Mouse (Mus musculus) Muller cell, postnatal 12 days (primary cell): Measurements from ENCODE around the gene Fchsd2.

ENCODE experiments used
- DNase-seq: peaks from one replicate; pipeline ENCODE4 v3.0.0-alpha.2; 2015; ENCODE audit errors: inconsistent ontology term

The Fchsd2 gene

DNA sequence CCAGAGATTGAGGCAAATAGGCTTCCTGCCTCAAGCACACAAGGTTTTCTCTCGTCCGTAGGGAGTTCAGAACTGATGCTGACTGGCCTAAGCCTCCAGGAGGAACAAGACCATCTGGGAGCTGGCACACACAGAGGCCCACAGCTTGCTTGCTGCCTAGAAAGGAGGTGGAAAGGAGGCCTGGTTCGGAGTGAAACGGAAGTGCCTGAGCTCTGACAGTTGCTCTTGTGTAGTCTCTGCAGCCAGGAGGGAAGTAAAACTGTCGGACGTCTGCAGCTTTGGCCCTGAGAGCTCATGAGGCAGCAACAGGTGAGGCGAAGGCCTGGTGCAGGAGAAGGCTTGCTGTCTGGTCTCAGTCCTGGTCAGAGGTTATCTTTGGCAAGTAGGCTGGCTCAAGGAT is at the start of gene Fchsd2:
TSS of gene Fchsd2 (plus strand) at position 246 of the 400 bp plus-strand sequence.
- DNase-seq = no peak

GRCm38 (mm10) chr7:101043846-101044541 is 48.7 kb upstream of the Fchsd2 start:
- peak; percentile 62 for DNase-seq

GRCm38 (mm10) chr7:101048247-101048646 is 44.4 kb upstream of the Fchsd2 start:
- no peak for DNase-seq

DNA sequence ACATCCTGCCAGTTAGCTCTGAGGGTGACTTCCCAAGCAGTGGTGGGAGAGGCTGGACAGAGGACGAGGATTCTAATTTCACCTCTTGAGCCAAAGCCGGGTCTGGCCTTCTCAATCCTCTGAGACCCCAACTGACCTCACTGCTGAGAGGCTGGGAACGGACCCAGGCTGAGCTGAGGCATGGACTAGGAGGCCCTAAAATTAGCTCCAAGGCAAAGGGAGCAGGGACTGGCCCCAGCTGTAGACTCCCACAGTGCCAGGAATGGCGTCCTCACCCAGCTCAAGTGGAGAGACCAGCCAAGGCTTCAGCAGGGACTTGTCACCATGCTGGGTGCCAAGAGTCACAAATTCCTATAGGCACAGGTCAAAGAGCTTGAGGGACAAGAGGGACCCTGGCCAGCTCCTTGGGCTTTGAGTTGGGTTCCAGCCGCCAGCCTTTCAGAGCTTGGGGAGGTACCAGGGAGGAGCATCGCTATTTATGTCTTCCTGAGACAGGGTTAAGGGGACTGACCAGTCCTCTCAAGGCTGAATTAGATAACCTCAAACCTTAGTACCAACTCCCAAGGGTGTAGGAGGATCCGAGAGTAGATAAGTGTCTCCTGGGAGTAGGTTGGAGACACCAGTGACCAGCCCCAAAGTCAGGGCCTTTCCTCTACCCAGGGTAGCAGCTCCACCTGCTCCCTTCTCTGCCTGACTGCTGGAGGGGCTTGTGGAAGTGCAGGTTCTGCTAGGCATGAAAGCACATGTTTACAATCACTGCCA is 43.2 kb upstream of the Fchsd2 start:
- no peak for DNase-seq

DNA sequence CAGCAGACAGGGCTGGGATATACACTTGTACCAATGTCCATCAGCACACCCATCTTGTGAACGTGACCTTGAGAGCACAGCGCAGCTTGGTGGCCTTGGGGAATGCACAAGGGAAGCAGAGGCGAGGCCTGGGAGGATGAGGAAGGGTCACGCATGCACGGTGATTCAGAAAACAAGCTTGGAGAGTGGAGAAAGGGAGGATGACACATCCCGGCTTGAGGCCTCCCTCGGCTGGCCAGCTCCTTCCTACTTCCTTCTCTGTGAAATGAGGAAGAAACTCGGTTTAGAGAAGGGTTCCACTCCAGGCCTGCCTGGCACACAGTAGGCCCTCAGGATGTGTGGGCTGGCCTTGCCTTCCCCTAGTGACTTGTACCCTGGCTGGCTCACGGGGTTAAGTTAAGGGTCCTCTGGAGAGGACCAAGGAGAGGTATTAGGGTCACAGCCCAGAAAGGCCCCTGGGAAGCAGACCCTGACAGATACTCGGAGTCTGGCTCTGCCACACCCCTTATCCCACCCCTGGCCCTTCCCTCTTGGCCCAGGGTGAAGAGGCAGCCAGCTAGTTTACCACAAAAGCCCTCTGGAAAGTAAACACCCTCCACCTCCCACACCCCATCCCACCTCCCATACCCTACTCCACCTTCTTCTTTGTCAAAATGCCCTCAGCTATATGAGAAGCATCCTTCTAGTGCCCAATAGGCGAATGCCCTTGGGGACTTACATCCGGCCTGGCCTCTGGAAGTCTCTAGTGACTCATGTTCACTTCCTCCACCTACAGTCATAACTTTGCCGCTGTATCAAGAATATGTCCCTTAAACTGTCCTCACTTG is 41.7 kb upstream of the Fchsd2 start:
- DNase-seq = no peak

GRCm38 (mm10) chr7:101051551-101052221 is 41.0 kb upstream of the Fchsd2 start:
- DNase-seq = peak; percentile 88

DNA sequence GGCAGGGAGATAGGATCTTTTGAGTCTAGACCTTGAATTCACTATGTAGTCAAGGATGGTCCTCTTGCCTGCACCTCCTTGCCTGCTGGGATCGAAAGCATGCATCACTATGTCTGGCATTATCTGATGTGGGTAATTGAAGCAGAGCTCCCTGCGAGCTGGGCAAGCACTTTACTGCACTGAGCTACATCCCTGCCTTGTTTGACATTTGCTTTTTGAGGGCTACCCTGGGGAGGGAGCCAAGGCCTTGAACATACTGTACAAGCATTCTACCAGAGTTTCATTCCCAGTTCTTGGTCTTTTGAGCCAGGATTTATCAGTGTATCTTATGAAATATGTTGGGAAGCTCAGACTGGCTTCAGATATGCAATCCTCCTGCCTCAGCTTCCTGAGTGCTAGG is 39.5 kb upstream of the Fchsd2 start:
- no peak for DNase-seq

- DNase-seq = peak; percentile 62
These were observed 35.4 kb upstream of the Fchsd2 start for GRCm38 (mm10) chr7:101057309-101057708.

DNA sequence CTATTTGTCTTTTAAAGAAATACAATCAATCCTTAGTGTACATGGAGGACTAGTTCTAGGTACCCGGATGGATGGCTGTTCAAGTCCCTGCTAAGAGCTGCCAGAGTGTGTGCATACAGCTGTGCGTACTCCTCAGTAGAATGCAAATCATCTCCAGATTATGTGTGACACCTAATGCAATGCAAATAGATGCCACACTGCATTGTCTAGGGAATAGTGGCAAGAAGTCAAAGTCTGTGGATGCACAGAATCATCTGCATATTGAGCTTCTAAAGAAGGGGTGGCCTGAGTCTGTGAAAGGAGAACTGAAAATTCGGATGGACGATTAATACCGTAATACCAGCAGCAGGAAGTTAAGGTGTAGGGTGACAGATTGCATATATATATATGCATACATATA is 33.5 kb upstream of the Fchsd2 start:
- DNase-seq = no peak

DNA sequence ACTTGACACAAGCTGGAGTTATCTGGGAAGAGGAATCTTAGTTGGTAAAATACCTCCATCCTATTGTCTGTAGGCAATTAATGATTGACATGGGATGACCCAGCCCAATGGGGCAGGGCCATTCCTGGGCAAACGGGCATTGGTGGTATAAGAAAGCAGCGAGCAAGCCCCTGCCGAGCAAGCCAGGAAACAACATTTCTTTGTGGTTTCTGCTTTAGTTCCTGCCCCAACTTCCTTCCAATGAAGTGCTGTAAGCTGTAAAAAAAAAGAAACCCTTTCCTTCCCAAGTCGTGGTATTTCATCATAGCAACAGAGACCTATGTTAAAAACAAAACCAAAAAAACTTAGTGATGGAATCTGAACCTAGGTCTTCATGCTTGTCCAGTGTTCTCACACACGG is 32.2 kb upstream of the Fchsd2 start:
- no peak for DNase-seq

DNA sequence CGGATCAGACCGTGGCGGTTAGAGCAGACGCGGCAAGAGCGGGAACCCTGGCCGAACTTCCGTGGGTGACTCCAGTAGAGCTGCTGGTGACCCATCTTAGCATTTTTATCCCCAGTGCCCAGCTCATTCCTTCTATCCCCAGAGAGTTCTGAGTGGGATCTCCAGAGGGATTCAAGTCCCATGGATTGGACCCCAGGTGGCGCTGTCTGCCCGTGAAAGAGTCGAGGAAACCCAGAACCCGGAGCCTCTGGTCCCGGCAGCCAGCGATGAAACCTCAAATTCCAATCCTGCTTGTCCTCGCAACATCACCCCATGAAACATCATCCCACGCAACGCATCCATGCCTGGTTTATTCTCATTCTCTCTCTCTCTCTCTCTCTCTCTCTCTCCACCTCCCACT is 31.3 kb upstream of the Fchsd2 start:
- DNase-seq = peak; percentile 94

DNA sequence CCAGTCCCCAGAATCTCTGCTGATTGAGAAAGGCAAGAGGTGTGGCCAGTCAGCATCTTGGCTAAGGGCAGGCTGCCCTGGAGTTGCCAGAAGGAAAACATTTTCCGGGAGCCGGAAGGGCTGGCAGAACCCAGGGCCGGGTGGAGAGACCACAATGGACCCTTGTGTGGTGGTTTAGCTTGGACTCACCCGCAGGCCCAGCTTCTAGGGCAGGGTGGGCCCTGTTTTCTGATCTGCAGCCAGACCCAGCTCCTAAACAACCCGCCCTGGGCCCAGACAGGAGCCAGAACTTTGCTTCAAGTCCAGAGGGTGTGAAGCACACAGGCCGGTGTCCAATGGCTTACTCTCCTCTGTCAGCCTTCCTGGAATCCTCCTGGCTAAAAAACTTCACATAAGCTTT is 30.4 kb upstream of the Fchsd2 start:
- peak; percentile 71 for DNase-seq

GRCm38 (mm10) chr7:101063523-101063922 is 29.1 kb upstream of the Fchsd2 start:
- DNase-seq = no peak

DNA sequence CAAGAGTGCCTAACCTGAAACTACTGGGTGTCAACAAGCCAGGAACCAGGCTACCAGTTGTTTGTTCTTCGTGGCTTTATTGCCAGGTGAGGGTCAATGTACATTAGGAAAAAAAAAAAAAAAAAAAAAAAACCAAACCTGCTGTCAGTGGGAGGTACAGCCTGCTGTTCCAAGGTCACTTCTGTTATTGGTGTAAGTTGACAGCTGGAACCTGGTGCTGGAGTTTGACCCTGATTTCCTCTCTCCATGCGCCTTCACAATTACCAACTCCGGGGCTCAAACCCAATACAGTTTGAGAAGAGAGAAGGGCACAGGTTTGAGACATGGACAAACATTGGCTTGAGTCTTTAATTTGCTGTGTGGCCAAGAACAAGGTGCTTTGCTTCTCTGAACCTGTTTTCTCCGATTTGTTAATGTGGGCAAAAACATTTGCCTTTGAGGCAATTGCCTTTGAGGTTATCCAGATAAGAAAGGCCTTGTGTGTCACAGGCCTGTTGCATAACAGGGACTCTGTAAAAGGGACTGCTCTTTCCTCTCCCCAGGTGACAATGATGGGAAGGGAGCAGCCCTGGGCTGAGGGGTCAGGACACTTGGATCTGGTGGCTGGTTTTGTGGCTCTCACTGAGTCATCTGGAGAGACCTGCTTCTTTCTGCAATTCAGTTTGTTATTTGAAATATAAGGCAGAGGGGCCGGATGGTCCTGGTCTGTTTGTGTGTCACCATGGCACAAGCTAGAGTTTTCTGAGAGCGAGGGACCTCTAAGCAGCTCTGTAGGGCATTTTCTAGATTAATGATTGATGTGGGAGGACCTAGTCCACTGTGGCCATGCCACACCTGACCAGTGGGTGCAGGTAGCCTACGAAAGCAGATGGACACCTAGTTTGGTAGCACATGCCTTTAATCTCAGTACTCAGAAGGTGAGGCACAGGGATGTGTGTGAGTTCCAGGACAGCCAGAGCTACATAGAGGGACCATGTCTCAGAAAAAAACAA is 27.7 kb upstream of the Fchsd2 start:
- no peak for DNase-seq

DNA sequence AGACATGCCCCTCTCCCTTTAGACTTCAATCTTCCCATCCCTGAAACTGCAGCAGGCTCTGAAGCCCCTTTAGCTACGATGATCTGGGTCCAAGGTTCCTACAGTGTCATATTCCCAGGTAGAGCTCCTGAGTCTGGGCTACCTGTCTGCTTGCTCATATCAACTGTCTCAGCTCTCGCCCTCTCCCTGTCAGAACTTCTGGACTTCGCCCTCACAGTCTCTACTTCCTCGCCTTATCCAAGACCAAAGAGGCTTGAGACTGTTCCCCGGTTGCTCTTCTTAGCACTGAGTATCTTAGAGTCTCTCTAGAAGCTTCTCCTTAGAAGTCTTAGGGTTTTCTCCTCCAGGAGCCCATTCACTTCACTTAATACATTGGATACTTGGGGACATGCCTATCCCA is 26.7 kb upstream of the Fchsd2 start:
- DNase-seq = no peak

GRCm38 (mm10) chr7:101066650-101067346 is 25.9 kb upstream of the Fchsd2 start:
- no peak for DNase-seq

DNA sequence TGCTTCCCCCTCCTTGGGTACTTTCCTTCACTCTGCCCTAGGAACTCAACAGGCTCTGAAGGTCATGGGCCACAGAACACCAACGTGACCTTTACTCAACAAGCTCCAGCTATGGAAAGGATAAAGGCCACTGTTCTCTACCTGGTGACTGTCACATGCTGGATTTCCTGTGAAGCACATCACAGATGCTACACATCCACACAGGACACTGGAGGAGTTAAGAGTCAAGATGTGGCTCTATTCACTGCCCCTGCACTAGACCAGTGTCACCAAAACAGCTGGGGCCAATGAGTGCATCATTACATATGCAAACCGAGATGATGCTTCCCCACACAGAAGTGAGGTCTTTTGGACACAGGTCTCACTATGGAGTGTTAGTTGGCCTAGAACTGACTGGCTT is 25.1 kb upstream of the Fchsd2 start:
- no peak for DNase-seq

DNA sequence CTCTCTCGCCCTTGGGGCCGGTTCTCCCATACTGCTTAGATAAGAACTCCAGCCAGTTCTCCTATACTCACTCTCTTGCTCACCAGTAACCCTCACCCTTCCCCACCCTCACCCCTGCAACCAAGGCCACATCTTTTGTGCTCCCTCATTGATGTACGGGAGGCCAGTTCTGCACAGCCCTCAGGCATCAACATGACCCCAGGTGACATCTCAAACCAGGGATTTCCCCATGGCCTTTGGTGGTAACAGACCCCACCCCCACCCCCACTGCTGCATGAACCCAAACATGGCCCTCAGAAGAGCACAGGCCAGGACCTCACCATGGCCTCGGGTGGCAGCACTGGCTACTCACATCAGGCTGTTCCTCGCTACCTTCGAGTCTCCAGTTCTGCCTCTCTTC is 23.4 kb upstream of the Fchsd2 start:
- no peak for DNase-seq

- no peak for DNase-seq
These were observed 22.3 kb upstream of the Fchsd2 start for GRCm38 (mm10) chr7:101070406-101070805.

- no peak for DNase-seq
These were observed 21.6 kb upstream of the Fchsd2 start for GRCm38 (mm10) chr7:101071020-101071419.
